Comparison of ENCODE assay signal across 13 mouse cellular contexts in the genomic region with DNA sequence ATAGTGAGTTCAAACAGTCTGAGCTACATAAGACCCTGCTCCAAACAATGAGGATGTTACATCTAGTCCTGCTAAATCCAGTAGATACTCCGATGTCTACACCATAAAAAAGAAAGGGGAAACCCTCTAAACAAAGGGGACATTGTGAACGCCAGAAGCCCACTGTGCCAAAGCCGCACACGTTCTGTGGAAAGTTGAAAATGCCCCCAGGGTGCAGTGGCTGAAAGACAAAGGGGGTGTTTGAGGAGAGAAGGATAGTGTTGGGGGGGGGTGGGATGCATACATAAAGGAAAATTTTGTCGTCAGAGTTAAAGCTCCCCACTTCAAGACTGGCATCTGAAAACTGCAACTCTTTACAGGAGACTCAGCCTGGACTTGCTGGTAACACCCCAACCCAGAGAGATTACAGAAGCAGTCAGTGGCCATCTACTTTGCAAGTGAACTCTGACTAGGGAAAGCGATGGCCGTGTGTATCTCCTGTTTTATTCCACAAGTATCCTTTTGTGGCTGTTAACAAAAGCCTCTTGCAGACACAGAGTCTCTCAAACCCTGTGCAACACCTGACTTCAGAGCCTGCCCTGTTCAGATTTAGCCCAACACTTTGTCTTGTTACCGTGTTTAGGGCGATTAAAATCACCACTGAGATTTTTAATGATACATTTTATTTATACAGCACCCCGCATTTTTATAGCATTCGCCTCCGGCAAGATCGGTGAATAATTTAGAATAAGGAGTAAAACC. TPM values are rescaled to one million over a fixed set of nuclear protein-coding genes. Genes with fewer than 3 reads are reported as not detected.
DNase-seq lines count a peak whose midpoint lies in the region; ATAC-seq lines count a peak whose summit lies in the region.
"Had no signal": no experiment of that assay in that cellular context is flagged by ENCODE, and none has a peak within 500 bp of the region (broad histone marks: within the 10 kb centered on the region; RNA-seq: fewer than 3 reads in every experiment).

No protein-coding gene starts in this region.

- H3K4me2 ChIP-seq in hindbrain, embryonic 16.5 days (ENCODE audit: low read length) = no peak overlapping the region
- H3K4me2 ChIP-seq in hindbrain, embryonic 12.5 days (replicated peaks) = no peak overlapping the region
- 0 out of 2 replicates have a peak overlapping the region, but pooled peaks have one; percentile 0 for H3K4me2 ChIP-seq in midbrain, embryonic 14.5 days (ENCODE audit: low read length)
- H3K4me2 ChIP-seq: lung, embryonic 15.5 days had no signal

- peak overlapping the region; percentile 86 for H3K27ac ChIP-seq in hindbrain, embryonic 10.5 days
- H3K27ac ChIP-seq in hindbrain, embryonic 16.5 days (ENCODE audit: low read depth, low read length) = no peak overlapping the region
- peak overlapping the region; percentile 78 for H3K27ac ChIP-seq in hindbrain, embryonic 12.5 days
- peak overlapping the region; percentile 62 for H3K27ac ChIP-seq in midbrain, embryonic 14.5 days (replicated peaks; ENCODE audit: low read depth, low read length)
- H3K27ac ChIP-seq: lung, embryonic 15.5 days had no signal

- 45% methylated on average over 13 of the region's 13 CpGs for WGBS in hindbrain, embryonic 10.5 days
- WGBS in hindbrain, embryonic 16.5 days = 24% methylated on average over 13 of the region's 13 CpGs
- WGBS in hindbrain, embryonic 12.5 days = 39% methylated on average over 13 of the region's 13 CpGs
- 22% methylated on average over 13 of the region's 13 CpGs for WGBS in midbrain, embryonic 14.5 days

- no peak for DNase-seq in hindbrain, embryonic 10.5 days (ENCODE audit: low spot score)
- peak; percentile 59 for DNase-seq in embryo, embryonic 10.5 days (ENCODE audit: low spot score)
- DNase-seq in midbrain, embryonic 14.5 days = peak; percentile 55
- DNase-seq in frontal cortex, postnatal 25 days (ENCODE audit: low spot score in 2 of 2) = no peak
- no peak for DNase-seq in lung, postnatal 14 days
- DNase-seq in lung, postnatal 25 days (ENCODE audit: low spot score) = no peak
- DNase-seq: cerebellum, adult 8-10 months; gastrocnemius, postnatal 14 days had no signal

- peaks cover 26% of the 10 kb centered on the region for H3K36me3 ChIP-seq in hindbrain, embryonic 10.5 days
- H3K36me3 ChIP-seq in hindbrain, embryonic 16.5 days (ENCODE audit: control insufficient read depth, insufficient read depth, low read length) = no peaks in the 10 kb centered on the region
- H3K36me3 ChIP-seq in hindbrain, embryonic 12.5 days = peaks cover 16% of the 10 kb centered on the region
- H3K36me3 ChIP-seq in midbrain, embryonic 14.5 days (ENCODE audit: control insufficient read depth, insufficient read depth, low read length) = no peaks in the 10 kb centered on the region
- H3K36me3 ChIP-seq: lung, embryonic 15.5 days had no signal

- H3K4me3 ChIP-seq in hindbrain, embryonic 10.5 days = no peak overlapping the region
- H3K4me3 ChIP-seq in hindbrain, embryonic 16.5 days (ENCODE audit: low read length) = no peak overlapping the region
- no peak overlapping the region for H3K4me3 ChIP-seq in hindbrain, embryonic 12.5 days
- H3K4me3 ChIP-seq in midbrain, embryonic 14.5 days (replicated peaks; ENCODE audit: low read depth, low read length) = no peak overlapping the region
- H3K4me3 ChIP-seq: lung, embryonic 15.5 days had no signal

- H3K9ac ChIP-seq in hindbrain, embryonic 16.5 days (ENCODE audit: low read depth, low read length) = no peak overlapping the region
- H3K9ac ChIP-seq in hindbrain, embryonic 12.5 days = no peak overlapping the region
- 0 out of 2 replicates have a peak overlapping the region, but pooled peaks have one; percentile 20 for H3K9ac ChIP-seq in midbrain, embryonic 14.5 days (replicated peaks; ENCODE audit: low read length)
- H3K9ac ChIP-seq: lung, embryonic 15.5 days had no signal

- H3K4me1 ChIP-seq in hindbrain, embryonic 10.5 days (replicated peaks) = peaks cover 66% of the 10 kb centered on the region
- H3K4me1 ChIP-seq in hindbrain, embryonic 16.5 days (ENCODE audit: control insufficient read depth, insufficient read depth, low read depth, low read length) = peaks cover 20% of the 10 kb centered on the region
- H3K4me1 ChIP-seq in hindbrain, embryonic 12.5 days = peaks cover 63% of the 10 kb centered on the region
- peaks cover 43% of the 10 kb centered on the region for H3K4me1 ChIP-seq in midbrain, embryonic 14.5 days (ENCODE audit: control insufficient read depth, insufficient read depth, low read length)

- no peaks in the 10 kb centered on the region for H3K27me3 ChIP-seq in hindbrain, embryonic 10.5 days (ENCODE audit: insufficient read depth, poor library complexity, severe bottlenecking)
- no peaks in the 10 kb centered on the region for H3K27me3 ChIP-seq in hindbrain, embryonic 16.5 days (replicated peaks; ENCODE audit: control insufficient read depth, insufficient read depth, low read length)
- H3K27me3 ChIP-seq in hindbrain, embryonic 12.5 days = no peaks in the 10 kb centered on the region
- H3K27me3 ChIP-seq in midbrain, embryonic 14.5 days (ENCODE audit: control insufficient read depth, insufficient read depth, low read length) = no peaks in the 10 kb centered on the region
- H3K27me3 ChIP-seq: lung, embryonic 15.5 days; Patski had no signal

- peaks cover 10% of the 10 kb centered on the region for H3K9me3 ChIP-seq in hindbrain, embryonic 10.5 days
- H3K9me3 ChIP-seq in hindbrain, embryonic 16.5 days (ENCODE audit: control insufficient read depth, low read length) = no peaks in the 10 kb centered on the region
- 0 out of 2 replicates have a peak, but pooled peaks cover 8% of the 10 kb centered on the region for H3K9me3 ChIP-seq in hindbrain, embryonic 12.5 days (replicated peaks)
- no peaks in the 10 kb centered on the region for H3K9me3 ChIP-seq in midbrain, embryonic 14.5 days (ENCODE audit: control insufficient read depth, low read length)
- H3K9me3 ChIP-seq: lung, embryonic 15.5 days had no signal

- no peak for ATAC-seq in hindbrain, embryonic 16.5 days
- no peak for ATAC-seq in hindbrain, embryonic 12.5 days (ENCODE audit: low FRiP score)
- no peak for ATAC-seq in midbrain, embryonic 14.5 days (ENCODE audit: low FRiP score, low TSS enrichment)
- ATAC-seq: CD4-positive, CD25-positive, alpha-beta regulatory T cell, adult 4 months; Patski had no signal

RNA-seq across cellular contexts. Expression of a gene that starts 42.9 kb away (rescaled TPM):
- 48.6 and 55.1 TPM in 2 replicates for polyA plus RNA-seq in hindbrain, embryonic 10.5 days (2016; fragmentation: Nextera tagmentation; extraction: Ambion mirVana)
- 15.7 and 24.2 TPM in 2 replicates for polyA plus RNA-seq in hindbrain, embryonic 16.5 days (2015; fragmentation: Nextera tagmentation; extraction: Ambion mirVana)
- polyA plus RNA-seq in hindbrain, embryonic 12.5 days (2016; fragmentation: Nextera tagmentation; extraction: Ambion mirVana) = 34.2 and 39.0 TPM in 2 replicates
- polyA plus RNA-seq in midbrain, embryonic 14.5 days (2014; fragmentation: Nextera tagmentation; extraction: Ambion mirVana) = 21.2 and 27.8 TPM in 2 replicates

Comparison
In these comparisons a context has a peak if more than half of its experiments do, and no peak if none do; other contexts are left out.
1. DNase-seq: peak in embryo, embryonic 10.5 days (single experiment) and midbrain, embryonic 14.5 days (single experiment); none in hindbrain, embryonic 10.5 days (single experiment), frontal cortex, postnatal 25 days (0 of 2), lung, postnatal 14 days (single experiment) and lung, postnatal 25 days (single experiment).